Mouse (Mus musculus) adrenal gland, adult (tissue): ENCODE results near the gene Dtx4.
A peak's percentile ranks its signal among the peaks of the same experiment; 100 is the strongest.
"Not testable (repeated sequence)": the region's sequence is repeated elsewhere in the genome, so short reads cannot be mapped to it uniquely, and the experiment has no call there.

Experiments used
- DNase-seq, 2 experiments: peaks; one replicate each; pipeline ENCODE4 v3.0.0; 2022 to 2023; ENCODE audit warnings: low spot score in 1 of 2; ENCODE audit not compliant: inconsistent age in 2 of 2

The Dtx4 gene

GRCm38 (mm10) chr19:12501370-12502347 lies at the start of gene Dtx4:
Dtx4 (minus strand) TSS chr19:12501454.
- peak; percentile 92 to 99 for DNase-seq

GRCm38 (mm10) chr19:12550005-12550942 lies 49.0 kb upstream of the Dtx4 start:
- DNase-seq, result no peak

GRCm38 (mm10) chr19:12549166-12549565 lies 47.9 kb upstream of the Dtx4 start:
- DNase-seq, result peak in 1 of 2 experiments; percentile 55

- DNase-seq, result not testable (repeated sequence)
Measured at GRCm38 (mm10) chr19:12545440-12545839, 44.2 kb upstream of the Dtx4 start, which contains the start of gene Fam111a. Fam111a (plus strand) TSS chr19:12545740.

- DNase-seq, result no peak
Measured at GRCm38 (mm10) chr19:12541644-12542043, 40.4 kb upstream of the Dtx4 start.

- DNase-seq, result no peak
Measured at GRCm38 (mm10) chr19:12540727-12541126, 39.5 kb upstream of the Dtx4 start.

- DNase-seq, result no peak
Measured at GRCm38 (mm10) chr19:12539975-12540374, 38.7 kb upstream of the Dtx4 start.

GRCm38 (mm10) chr19:12537168-12537567 lies 35.9 kb upstream of the Dtx4 start:
- no peak for DNase-seq

GRCm38 (mm10) chr19:12523377-12523776 lies 22.1 kb upstream of the Dtx4 start:
- no peak for DNase-seq

- DNase-seq, result no peak
Measured at GRCm38 (mm10) chr19:12518541-12518890, 17.3 kb upstream of the Dtx4 start.

- DNase-seq, result peak; percentile 59 to 90
Measured at GRCm38 (mm10) chr19:12517671-12518540, 16.7 kb upstream of the Dtx4 start.

GRCm38 (mm10) chr19:12514621-12515020 lies 13.4 kb upstream of the Dtx4 start:
- DNase-seq, result no peak

- no peak for DNase-seq
Measured at GRCm38 (mm10) chr19:12502756-12503155, 1.5 kb upstream of the Dtx4 start.

GRCm38 (mm10) chr19:12500881-12501311 lies 358 bp downstream of the Dtx4 start:
- DNase-seq, result peak; percentile 77 to 90

- peak in 1 of 2 experiments; percentile 55 for DNase-seq
Measured at GRCm38 (mm10) chr19:12500124-12500523, 1.1 kb downstream of the Dtx4 start.

GRCm38 (mm10) chr19:12499485-12499884 lies 1.8 kb downstream of the Dtx4 start:
- peak in 1 of 2 experiments; percentile 27 for DNase-seq

- peak in 1 of 2 experiments; percentile 25 for DNase-seq
Measured at GRCm38 (mm10) chr19:12498941-12499340, 2.3 kb downstream of the Dtx4 start.

- peak in 1 of 2 experiments; percentile 42 for DNase-seq
Measured at GRCm38 (mm10) chr19:12498321-12498720, 2.9 kb downstream of the Dtx4 start.

GRCm38 (mm10) chr19:12497909-12498308 lies 3.3 kb downstream of the Dtx4 start:
- DNase-seq, result peak in 1 of 2 experiments; percentile 33

- DNase-seq, result peak in 1 of 2 experiments; percentile 52
Measured at GRCm38 (mm10) chr19:12496241-12496640, 5.0 kb downstream of the Dtx4 start.
